Mouse (Mus musculus) hindbrain, embryonic 13.5 days (tissue): ENCODE results near the gene Bik. TPM values are rescaled to one million over a fixed set of nuclear protein-coding genes. Genes with fewer than 3 reads are reported as not detected.

Experiments
- microRNA-seq: library from miRNA; unstranded; fragments of <30 nt; microRNA quantifications from one replicate; pipeline ENCODE4, GENCODE M21; 2016
- polyA plus RNA-seq: library from polyadenylated mRNA; unstranded; fragments of >200 nt; fragmentation: Nextera tagmentation; extraction: Ambion mirVana; gene quantifications from 2 replicates; pipeline ENCODE4 v1.2.1, GENCODE M21; 2015

The Bik gene
- polyA plus RNA-seq, 1 experiment from 2014 or later = 1.5 TPM

Small RNA genes within 50 kb of the gene (microRNA-seq; reads per million reads assigned to microRNA genes)
- gene Gm24575 = not detected

Other genes starting within 250 kb of the Bik start
- gene Arfgap3, start 176.6 kb upstream of the Bik start, polyA plus RNA-seq = 43.8 and 46.7 TPM in 2 replicates
- 27.8 and 29.5 TPM in 2 replicates for gene Pacsin2, start 62.3 kb upstream of the Bik start, polyA plus RNA-seq
- 112 and 113 TPM in 2 replicates for gene Ttll1, start 16.0 kb upstream of the Bik start, polyA plus RNA-seq
- gene Tspo, start 36.7 kb downstream of the Bik start, polyA plus RNA-seq = 12.8 and 13.1 TPM in 2 replicates
- gene Mcat, start 36.9 kb downstream of the Bik start, polyA plus RNA-seq = 33.0 and 34.4 TPM in 2 replicates
- gene Ttll12, start 68.3 kb downstream of the Bik start, polyA plus RNA-seq = 40.7 and 41.2 TPM in 2 replicates
- gene Scube1, start 198.2 kb downstream of the Bik start, polyA plus RNA-seq = 13.5 and 16.5 TPM in 2 replicates